Mouse (Mus musculus) MEL (cell line): ENCODE results near the gene Rab8b.

ENCODE experiments used
- BHLHE40 ChIP-seq: IDR thresholded peaks from 2 replicates; pipeline ENCODE4 v1.6.1; 2012; ENCODE audit warnings: low read depth, mild to moderate bottlenecking, inconsistent platforms, low read length, improper control_type of control experiment, borderline replicate concordance
- CHD1 ChIP-seq: IDR thresholded peaks from 2 replicates; pipeline ENCODE4 v1.6.1; 2012; ENCODE audit warnings: low read depth, mild to moderate bottlenecking, inconsistent platforms, low read length, improper control_type of control experiment
- CTCF ChIP-seq, 3 experiments: IDR thresholded peaks in 2 of 3; conservative IDR thresholded peaks in 1 of 3; 2 replicates each; pipeline ENCODE4 v1.5.1; 2011 to 2012; ENCODE audit warnings: low read length in 3 of 3, low read depth in 2 of 3, mild to moderate bottlenecking in 2 of 3, improper control_type of control experiment in 1 of 3, inconsistent platforms in 1 of 3, mixed read lengths in 1 of 3, moderate library complexity in 1 of 3; ENCODE audit not compliant: control insufficient read depth in 1 of 3, insufficient read depth in 1 of 3, poor library complexity in 1 of 3, severe bottlenecking in 1 of 3
- GABPA ChIP-seq: IDR thresholded peaks from 2 replicates; pipeline ENCODE4 v1.6.1; 2012; ENCODE audit warnings: low read depth, mild to moderate bottlenecking, inconsistent platforms, low read length, improper control_type of control experiment, moderate library complexity
- MAX ChIP-seq: IDR thresholded peaks from 2 replicates; pipeline ENCODE4 v1.6.1; 2011; ENCODE audit warnings: low read length, improper control_type of control experiment
- POLR2A ChIP-seq, 2 experiments: IDR thresholded peaks; 2 replicates each; pipeline ENCODE4 v1.6.1; 2011 to 2012; ENCODE audit warnings: low read length in 2 of 2, mild to moderate bottlenecking in 2 of 2, control low read depth in 1 of 2, improper control_type of control experiment in 1 of 2, low read depth in 1 of 2, moderate library complexity in 1 of 2; ENCODE audit not compliant: control insufficient read depth in 1 of 2, insufficient read depth in 1 of 2, poor library complexity in 1 of 2
- ZKSCAN1 ChIP-seq: IDR thresholded peaks from 2 replicates; pipeline ENCODE4 v1.6.1; 2012; ENCODE audit warnings: low read depth, mild to moderate bottlenecking, inconsistent platforms, low read length, improper control_type of control experiment, moderate library complexity
- ZNF384 ChIP-seq: IDR thresholded peaks from 2 replicates; pipeline ENCODE4 v1.6.1; 2012; ENCODE audit warnings: low read depth, mild to moderate bottlenecking, inconsistent platforms, low read length, improper control_type of control experiment

- TF ChIP-seq CHD1 (no peak), GABPA (no peak), MAX (no peak), POLR2A (IDR thresholded peaks at IDR 0.05; ENCODE audit: control insufficient read depth in 1 of 2, insufficient read depth in 1 of 2, low read depth in 1 of 2, low read length in 2 of 2, poor library complexity in 1 of 2) (no peak), ZKSCAN1 (no peak), BHLHE40 (no peak), CTCF (IDR thresholded peaks at IDR 0.05 in 2 of 3, conservative IDR thresholded peaks at IDR 0.05 in 1 of 3; ENCODE audit: control insufficient read depth in 1 of 3, insufficient read depth in 1 of 3, low read depth in 2 of 3, low read length in 3 of 3, poor library complexity in 1 of 3, severe bottlenecking in 1 of 3) (no peak), ZNF384 (no peak)
Observed at GRCm38 (mm10) chr9:66897851-66898250, 21.6 kb downstream of the Rab8b start.
